Mouse (Mus musculus): Measurements from ENCODE around the gene Kbtbd6.
"Not testable (repeated sequence)": the region's sequence is repeated elsewhere in the genome, so short reads cannot be mapped to it uniquely, and the experiment has no call there.

DNA sequence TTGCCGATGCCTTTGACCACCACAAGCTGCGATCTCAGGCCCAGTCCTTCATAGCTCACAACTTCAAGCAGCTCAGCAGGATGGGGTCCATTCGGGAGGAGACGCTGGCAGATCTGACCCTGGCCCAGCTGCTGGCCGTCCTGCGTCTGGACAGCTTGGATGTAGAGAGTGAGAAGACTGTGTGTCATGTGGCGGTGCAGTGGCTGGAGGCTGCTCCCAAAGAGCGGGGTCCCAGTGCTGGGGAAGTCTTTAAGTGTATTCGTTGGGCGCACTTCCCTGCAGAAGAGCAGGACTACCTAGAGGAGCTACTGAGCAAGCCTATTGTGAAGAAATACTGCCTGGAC, 928 bp downstream of the Kbtbd6 start:
- not testable (repeated sequence) for TF ChIP-seq CTCF (IDR thresholded peaks at IDR 0.05; ENCODE audit: control insufficient read depth, insufficient read depth, low read length); POLR2A (IDR thresholded peaks at IDR 0.05; ENCODE audit: borderline replicate concordance, control insufficient read depth, low read depth, low read length)
